ENCODE assay signal across 9 mouse cellular contexts in the genomic region with DNA sequence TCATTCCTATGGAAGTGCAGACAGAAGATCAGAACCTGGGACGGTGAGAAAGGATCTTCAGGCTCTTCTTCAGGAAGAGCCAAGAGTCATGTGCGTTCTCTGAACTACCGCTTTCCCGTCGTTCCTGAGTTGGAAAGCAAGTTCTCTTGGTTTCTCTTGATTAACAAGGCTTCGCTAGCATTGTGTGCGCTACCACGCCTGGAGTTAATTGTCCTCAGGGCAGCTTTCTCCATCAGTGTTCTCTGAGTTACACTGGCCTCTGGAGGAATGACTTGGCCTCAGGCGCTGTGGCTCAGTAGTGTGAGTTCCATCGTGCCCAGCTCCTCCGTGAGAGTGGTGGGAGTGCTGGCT.
DNase-seq lines count a peak whose midpoint lies in the region; ATAC-seq lines count a peak whose summit lies in the region.
"Had no signal": no experiment of that assay in that cellular context is flagged by ENCODE, and none has a peak within 500 bp of the region (broad histone marks: within the 10 kb centered on the region; RNA-seq: fewer than 3 reads in every experiment).

No protein-coding gene starts in this region.

- no peak overlapping the region for H3K4me3 ChIP-seq in heart, embryonic 14.5 days (ENCODE audit: control insufficient read depth in 1 of 2, insufficient read depth in 1 of 2, low read depth in 1 of 2, low read length in 2 of 2)
- no peak overlapping the region for H3K4me3 ChIP-seq in embryonic facial prominence, embryonic 11.5 days (ENCODE audit: low read depth, low read length)
- no peak overlapping the region for H3K4me3 ChIP-seq in hindbrain, embryonic 15.5 days
- no peak overlapping the region for H3K4me3 ChIP-seq in midbrain, embryonic 15.5 days

- no peaks in the 10 kb centered on the region for H3K9me3 ChIP-seq in heart, embryonic 14.5 days (ENCODE audit: control insufficient read depth, low read length)
- no peaks in the 10 kb centered on the region for H3K9me3 ChIP-seq in embryonic facial prominence, embryonic 11.5 days (replicated peaks; ENCODE audit: control insufficient read depth, low read length)
- H3K9me3 ChIP-seq in hindbrain, embryonic 15.5 days: no peaks in the 10 kb centered on the region
- H3K9me3 ChIP-seq in midbrain, embryonic 15.5 days: no peaks in the 10 kb centered on the region

- H3K27ac ChIP-seq in heart, embryonic 14.5 days (replicated peaks in 1 of 2; ENCODE audit: control insufficient read depth in 1 of 2, insufficient read depth in 1 of 2, low read depth in 2 of 2, low read length in 2 of 2): no peak overlapping the region
- H3K27ac ChIP-seq in embryonic facial prominence, embryonic 11.5 days (replicated peaks; ENCODE audit: low read depth, low read length): no peak overlapping the region
- no peak overlapping the region for H3K27ac ChIP-seq in hindbrain, embryonic 15.5 days (replicated peaks)
- H3K27ac ChIP-seq in midbrain, embryonic 15.5 days: no peak overlapping the region

- H3K36me3 ChIP-seq in heart, embryonic 14.5 days (ENCODE audit: control insufficient read depth, insufficient read depth, low read length): no peaks in the 10 kb centered on the region
- no peaks in the 10 kb centered on the region for H3K36me3 ChIP-seq in embryonic facial prominence, embryonic 11.5 days (replicated peaks; ENCODE audit: control insufficient read depth, insufficient read depth, low read depth, low read length)
- no peaks in the 10 kb centered on the region for H3K36me3 ChIP-seq in hindbrain, embryonic 15.5 days
- H3K36me3 ChIP-seq in midbrain, embryonic 15.5 days (replicated peaks): no peaks in the 10 kb centered on the region

- H3K27me3 ChIP-seq in heart, embryonic 14.5 days (ENCODE audit: control insufficient read depth, insufficient read depth, low read length): no peaks in the 10 kb centered on the region
- H3K27me3 ChIP-seq in embryonic facial prominence, embryonic 11.5 days (ENCODE audit: control insufficient read depth, insufficient read depth, low read length): no peaks in the 10 kb centered on the region
- no peaks in the 10 kb centered on the region; the same call in 1 of the 2 replicates for H3K27me3 ChIP-seq in hindbrain, embryonic 15.5 days
- H3K27me3 ChIP-seq in midbrain, embryonic 15.5 days (replicated peaks): peaks cover 2% of the 10 kb centered on the region; the same call in 1 of the 2 replicates

- no peak for ATAC-seq in heart, embryonic 14.5 days (ENCODE audit: insufficient number of reproducible peaks, insufficient read depth, low FRiP score, low read depth)
- no peak for ATAC-seq in embryonic facial prominence, embryonic 11.5 days (replicated peaks; ENCODE audit: insufficient number of reproducible peaks, low FRiP score, low TSS enrichment, low read depth)
- no peak for ATAC-seq in hindbrain, embryonic 15.5 days (ENCODE audit: low FRiP score, low read depth)
- no peak for ATAC-seq in midbrain, embryonic 15.5 days (replicated peaks)

- no peaks in the 10 kb centered on the region for H3K4me1 ChIP-seq in heart, embryonic 14.5 days (ENCODE audit: control insufficient read depth in 2 of 2, insufficient read depth in 2 of 2, low read length in 2 of 2)
- no peaks in the 10 kb centered on the region for H3K4me1 ChIP-seq in embryonic facial prominence, embryonic 11.5 days (ENCODE audit: control insufficient read depth, insufficient read depth, low read length)
- H3K4me1 ChIP-seq in hindbrain, embryonic 15.5 days (replicated peaks): peaks cover 6% of the 10 kb centered on the region; the same call in 1 of the 2 replicates
- peaks cover 8% of the 10 kb centered on the region for H3K4me1 ChIP-seq in midbrain, embryonic 15.5 days

- peak overlapping the region; percentile 40 for H3K4me2 ChIP-seq in heart, embryonic 14.5 days (ENCODE audit: low read length)
- H3K4me2 ChIP-seq in embryonic facial prominence, embryonic 11.5 days (ENCODE audit: low read depth, low read length): peak overlapping the region; percentile 3; the same call in 1 of the 2 replicates
- H3K4me2 ChIP-seq in hindbrain, embryonic 15.5 days: peak overlapping the region; percentile 32
- H3K4me2 ChIP-seq in midbrain, embryonic 15.5 days: peak overlapping the region; percentile 25; the same call in 1 of the 2 replicates

- no peak for DNase-seq in heart, adult 8-10 months (ENCODE audit: low spot score)
- DNase-seq in embryonic facial prominence, embryonic 11.5 days (ENCODE audit: low spot score): peak; percentile 28
- no peak for DNase-seq in retina, embryonic 14.5 days (ENCODE audit: low spot score)
- DNase-seq in thymus, postnatal 10 days (ENCODE audit: low spot score in 2 of 2): no peak
- DNase-seq in cerebellum, adult 9-10 months: no peak
- DNase-seq: adrenal gland, adult 8-10 months had no signal

- WGBS in heart, embryonic 14.5 days: 54% methylated on average over 11 of the region's 11 CpGs
- 40% methylated on average over 11 of the region's 11 CpGs for whole genome bisulfite sequencing in embryonic facial prominence, embryonic 11.5 days
- 40% methylated on average over 11 of the region's 11 CpGs for WGBS in hindbrain, embryonic 15.5 days
- WGBS in midbrain, embryonic 15.5 days: 29% methylated on average over 11 of the region's 11 CpGs

- no peak overlapping the region for H3K9ac ChIP-seq in heart, embryonic 14.5 days (ENCODE audit: low read length)
- no peak overlapping the region for H3K9ac ChIP-seq in embryonic facial prominence, embryonic 11.5 days (replicated peaks; ENCODE audit: low read length)
- no peak overlapping the region for H3K9ac ChIP-seq in hindbrain, embryonic 15.5 days
- H3K9ac ChIP-seq in midbrain, embryonic 15.5 days: no peak overlapping the region
